8 mouse cellular contexts compared by ENCODE assay signal in genomic region chr8:73342761-73343395, GRCm38 (mm10). TPM values are rescaled to one million over a fixed set of nuclear protein-coding genes. Genes with fewer than 3 reads are reported as not detected.
DNase-seq lines count a peak whose midpoint lies in the region; ATAC-seq lines count a peak whose summit lies in the region.
"Had no signal": no experiment of that assay in that cellular context is flagged by ENCODE, and none has a peak within 500 bp of the region (broad histone marks: within the 10 kb centered on the region; RNA-seq: fewer than 3 reads in every experiment).

No protein-coding gene starts in this region.

- no peak for DNase-seq in liver
- DNase-seq in gastrocnemius, postnatal 14 days, result peak; percentile 53
- DNase-seq in kidney, postnatal 10 days, result peak; percentile 37
- no peak for DNase-seq in layer of hippocampus, postnatal 36 days
- no peak for DNase-seq in spleen, postnatal 10 days (ENCODE audit: low spot score in 2 of 2)

- H3K4me1 ChIP-seq in liver, embryonic 16.5 days (ENCODE audit: control insufficient read depth, low read depth, low read length), result no peaks in the 10 kb centered on the region
- peaks cover 12% of the 10 kb centered on the region for H3K4me1 ChIP-seq in stomach, embryonic 16.5 days (ENCODE audit: control insufficient read depth, insufficient read depth, low read length)
- H3K4me1 ChIP-seq: midbrain, embryonic 15.5 days had no signal

- no peak overlapping the region for H3K27ac ChIP-seq in liver, embryonic 16.5 days (ENCODE audit: low read length)
- peak overlapping the region; percentile 66 for H3K27ac ChIP-seq in stomach, embryonic 16.5 days (ENCODE audit: low read length)
- H3K27ac ChIP-seq: midbrain, embryonic 15.5 days had no signal

- H3K9ac ChIP-seq in liver, embryonic 16.5 days (ENCODE audit: low read depth, low read length), result no peak overlapping the region
- H3K9ac ChIP-seq in stomach, embryonic 16.5 days (ENCODE audit: low read length), result no peak overlapping the region
- H3K9ac ChIP-seq: midbrain, embryonic 15.5 days had no signal

- no peak overlapping the region for H3K4me3 ChIP-seq in liver, embryonic 16.5 days (ENCODE audit: low read depth, low read length)
- no peak overlapping the region for H3K4me3 ChIP-seq in stomach, embryonic 16.5 days (replicated peaks; ENCODE audit: low read length)
- H3K4me3 ChIP-seq: midbrain, embryonic 15.5 days had no signal

- peak overlapping the region; percentile 4; the same call in 1 of the 2 replicates for H3K4me2 ChIP-seq in liver, embryonic 16.5 days (ENCODE audit: low read depth, low read length)
- H3K4me2 ChIP-seq in stomach, embryonic 16.5 days (ENCODE audit: low read depth, low read length), result no peak overlapping the region
- H3K4me2 ChIP-seq: midbrain, embryonic 15.5 days had no signal

- 49% methylated on average over 3 of the region's 3 CpGs for WGBS in liver, embryonic 16.5 days (ENCODE audit: insufficient replicate concordance)
- WGBS in stomach, embryonic 16.5 days, result 32% methylated on average over 3 of the region's 3 CpGs

- no peaks in the 10 kb centered on the region for H3K27me3 ChIP-seq in liver, embryonic 16.5 days (ENCODE audit: control insufficient read depth, insufficient read depth, low read depth, low read length)
- H3K27me3 ChIP-seq in stomach, embryonic 16.5 days (ENCODE audit: control insufficient read depth, insufficient read depth, low read length), result no peaks in the 10 kb centered on the region
- H3K27me3 ChIP-seq: midbrain, embryonic 15.5 days had no signal

- peak; percentile 66; the same call in 1 of the 2 replicates for ATAC-seq in liver, embryonic 16.5 days (ENCODE audit: low read depth)
- peak; percentile 82 for ATAC-seq in stomach, embryonic 16.5 days (ENCODE audit: insufficient read depth, low FRiP score)
- ATAC-seq: midbrain, embryonic 15.5 days had no signal

- no peaks in the 10 kb centered on the region for H3K36me3 ChIP-seq in liver, embryonic 16.5 days (ENCODE audit: control insufficient read depth, insufficient read depth)
- no peaks in the 10 kb centered on the region for H3K36me3 ChIP-seq in stomach, embryonic 16.5 days (ENCODE audit: control insufficient read depth, insufficient read depth, low read length)
- H3K36me3 ChIP-seq: midbrain, embryonic 15.5 days had no signal

- intact Hi-C loops in gastrocnemius, postnatal 14 days (cut with DNase I; ENCODE audit: low total_unique reads), result no loop called here

- H3K9me3 ChIP-seq in liver, embryonic 16.5 days (replicated peaks; ENCODE audit: control insufficient read depth, low read length), result no peaks in the 10 kb centered on the region
- no peaks in the 10 kb centered on the region for H3K9me3 ChIP-seq in stomach, embryonic 16.5 days (replicated peaks; ENCODE audit: control insufficient read depth, low read length)
- H3K9me3 ChIP-seq: midbrain, embryonic 15.5 days had no signal

RNA-seq across cellular contexts. Expression of gene Large1, which starts 10.5 kb away (rescaled TPM):
- 0.67 and 1.1 TPM in 2 replicates for polyA plus RNA-seq in liver, embryonic 16.5 days (2015; fragmentation: Nextera tagmentation; extraction: Ambion mirVana)
- 10 to 100 TPM; 17.7 to 19.0 TPM for total RNA-seq in gastrocnemius, postnatal 14 days (2021)
- polyA plus RNA-seq in stomach, embryonic 16.5 days (2015; fragmentation: Nextera tagmentation; extraction: Ambion mirVana), result 4.9 and 5.4 TPM in 2 replicates
- total RNA-seq in layer of hippocampus, postnatal 36 days (2021), result 100 to 1,000 TPM; 152 to 153 TPM

Comparison
In these comparisons a context has a peak if more than half of its experiments do, and no peak if none do; other contexts are left out.
1. DNase-seq: peak in gastrocnemius, postnatal 14 days (single experiment) and kidney, postnatal 10 days (single experiment); none in liver (single experiment), layer of hippocampus, postnatal 36 days (0 of 2) and spleen, postnatal 10 days (0 of 2).
2. RNA of gene Large1, which starts 10.5 kb away (total RNA-seq): 152 to 153 TPM in layer of hippocampus, postnatal 36 days; 17.7 to 19.0 TPM in gastrocnemius, postnatal 14 days; every median in the first group is over 4 times any median in the second.